ENCODE assay signal across 16 mouse cellular contexts in genomic region chr7:130918260-130918659, GRCm38 (mm10). TPM values are rescaled to one million over a fixed set of nuclear protein-coding genes. Genes with fewer than 3 reads are reported as not detected.
"Had no signal": no experiment of that assay in that cellular context is flagged by ENCODE, and none has a peak within 500 bp of the region (broad histone marks: within the 10 kb centered on the region; RNA-seq: fewer than 3 reads in every experiment).

No protein-coding gene starts in this region.

- H3K27ac ChIP-seq: kidney, postnatal 0 days; limb, embryonic 15.5 days; liver, embryonic 12.5 days; midbrain, embryonic 10.5 days; neural tube, embryonic 15.5 days; stomach, postnatal 0 days had no signal

- H3K4me3 ChIP-seq: limb, embryonic 15.5 days; liver, embryonic 12.5 days; midbrain, embryonic 10.5 days; myocyte; neural tube, embryonic 15.5 days had no signal

- H3K4me1 ChIP-seq: liver, embryonic 12.5 days; midbrain, embryonic 10.5 days; neural tube, embryonic 15.5 days had no signal

- H3K27me3 ChIP-seq: limb, embryonic 15.5 days; liver, embryonic 12.5 days; neural tube, embryonic 15.5 days had no signal

- DNase-seq: kidney, adult 11 months; kidney, adult 9 months; kidney, postnatal 36 days; lung, embryonic 14.5 days; lung, postnatal 10 days; lung, postnatal 4 days; midbrain, embryonic 14.5 days; thymus, postnatal 4 days had no signal

RNA-seq across cellular contexts. Expression of gene Htra1, which starts 17.7 kb away (rescaled TPM):
- total RNA-seq: megakaryocyte, adult 5-6 weeks had no signal
